Mouse (Mus musculus) cerebral cortex, adult 2 months (tissue): Measurements from ENCODE around the gene She.

Source experiments
- WGBS: fragments of 180-500 bp; shearing (Covaris S2); methylation state at CpG from one replicate; pipeline ENCODE4 v1.1.7; 2018; 5-methylcytosine and 5-hydroxymethylcytosine counted together

Gene She

DNA sequence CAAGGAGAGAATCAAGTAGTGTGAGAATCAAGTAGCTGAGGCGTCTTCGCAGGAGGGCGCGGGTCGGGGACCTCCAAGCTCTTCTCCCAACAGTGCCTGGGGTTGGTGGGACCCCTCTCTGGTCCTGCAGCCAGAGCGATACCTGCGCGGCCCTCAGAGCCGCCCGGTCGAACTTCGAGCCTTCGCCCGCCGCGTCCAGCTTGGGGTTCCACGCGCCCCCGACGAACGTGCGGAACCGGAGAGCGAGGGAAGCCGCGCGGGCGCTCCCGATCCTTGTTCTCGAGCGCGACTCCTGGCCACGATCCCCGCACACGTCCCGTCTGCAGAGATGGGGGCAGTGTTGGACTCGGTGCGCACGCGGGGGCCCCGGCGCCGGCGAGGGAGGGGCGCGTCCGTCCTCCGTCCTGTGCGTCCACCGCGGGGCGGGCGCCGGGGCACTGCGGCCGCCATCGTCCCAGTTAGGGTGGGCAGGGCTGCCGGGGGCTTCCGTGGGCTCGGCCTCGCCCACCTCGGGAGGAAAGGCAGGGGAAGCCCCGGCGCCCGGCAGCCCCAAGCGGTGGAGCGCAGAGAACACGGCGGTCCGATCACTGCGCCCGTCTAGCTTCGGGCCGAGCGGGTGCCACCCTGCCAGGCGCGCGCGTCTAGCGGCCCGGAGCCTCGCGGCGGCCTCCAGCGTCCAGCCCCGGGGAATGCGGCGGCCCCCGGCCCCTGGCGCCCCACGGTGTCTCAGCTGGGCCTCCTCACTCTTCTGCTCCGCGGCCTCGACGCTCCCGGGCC lies at the start of gene She:
TSS of gene She (plus strand) at position 556 of the 777 bp plus-strand sequence.
- WGBS: 3% methylated on average over 96 of the region's 96 CpGs

DNA sequence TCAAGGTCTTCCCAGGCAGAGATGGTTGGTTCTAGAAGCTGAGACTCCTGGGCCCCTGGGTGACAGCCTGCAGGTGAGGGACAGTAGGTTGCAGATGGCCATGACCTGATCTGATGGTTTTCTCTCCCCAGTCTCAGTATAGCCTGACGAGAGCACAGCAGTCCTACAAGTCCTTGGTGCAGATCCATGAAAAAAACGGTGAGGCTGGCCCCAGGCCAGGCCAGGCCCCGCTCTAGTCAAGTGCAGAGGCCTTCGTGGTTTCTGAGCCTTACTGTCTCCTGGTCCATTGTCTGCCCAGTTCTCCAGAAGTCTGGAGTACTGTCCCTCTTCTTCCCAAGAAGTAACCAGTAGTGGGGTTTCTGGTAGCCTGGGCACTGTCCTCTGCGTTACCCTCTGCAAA lies 49.5 kb upstream of the She start:
- WGBS: 61% methylated on average over 5 of the region's 5 CpGs

GRCm38 (mm10) chr3:89784991-89785753 lies 46.0 kb upstream of the She start:
- WGBS: 24% methylated on average over 11 of the region's 11 CpGs

DNA sequence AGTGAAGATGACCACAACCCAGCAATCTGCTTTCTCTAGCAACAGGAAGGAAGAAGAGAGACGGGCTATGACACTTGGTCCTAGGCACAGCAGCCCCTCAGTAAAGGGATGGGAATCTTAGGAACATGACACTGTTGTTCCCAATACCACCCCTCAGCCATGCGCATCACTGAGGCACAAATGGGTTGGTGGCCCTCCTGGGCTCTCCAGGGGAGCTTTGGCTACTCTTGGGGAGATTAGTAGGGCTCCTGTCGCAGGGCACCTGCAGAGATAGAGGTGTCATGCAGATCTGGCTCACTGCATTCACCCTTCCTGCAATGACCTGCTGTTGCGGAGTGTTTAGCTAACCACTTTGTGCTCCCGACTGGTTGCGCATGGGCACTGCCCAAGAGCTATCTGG lies 44.9 kb upstream of the She start:
- WGBS: 93% methylated on average over 6 of the region's 6 CpGs

DNA sequence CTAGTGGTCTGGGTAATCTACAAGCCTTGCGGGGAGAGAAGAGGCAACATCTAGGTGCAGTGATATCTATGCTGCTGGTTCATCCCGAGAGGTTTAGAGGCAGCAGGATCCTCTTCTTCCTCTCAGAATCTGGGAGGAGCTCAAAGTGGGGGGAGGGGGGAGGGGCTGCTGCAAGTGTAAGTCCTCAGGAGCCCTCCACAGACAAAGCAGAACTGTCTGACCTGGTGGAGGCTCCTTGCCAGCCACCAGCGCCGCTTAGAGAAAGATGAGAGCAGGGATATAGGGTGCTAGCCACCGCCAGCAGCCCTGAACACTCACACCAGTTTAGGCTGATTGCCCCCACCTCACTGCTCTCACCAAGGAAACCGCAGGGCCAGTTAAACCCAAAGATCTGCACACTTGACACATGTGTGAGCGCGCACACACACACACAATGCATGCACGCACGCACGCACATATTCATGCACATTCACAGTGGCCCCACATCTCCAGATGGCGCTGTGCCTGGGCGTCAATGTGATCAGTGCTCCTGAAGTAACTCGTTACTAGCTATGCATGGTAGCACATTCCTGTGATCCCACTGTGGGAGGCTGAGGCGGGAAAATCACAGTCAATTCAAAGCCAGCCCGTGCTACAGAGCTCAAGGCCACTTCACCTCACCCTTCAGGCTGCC lies 42.4 kb upstream of the She start:
- WGBS: 65% methylated on average over 16 of the region's 16 CpGs

- 79% methylated on average over 2 of the region's 2 CpGs for WGBS
These were observed 36.6 kb upstream of the She start for GRCm38 (mm10) chr3:89794616-89795015.

- WGBS: 54% methylated on average over 5 of the region's 5 CpGs
These were observed 35.4 kb upstream of the She start for GRCm38 (mm10) chr3:89795746-89796145.

DNA sequence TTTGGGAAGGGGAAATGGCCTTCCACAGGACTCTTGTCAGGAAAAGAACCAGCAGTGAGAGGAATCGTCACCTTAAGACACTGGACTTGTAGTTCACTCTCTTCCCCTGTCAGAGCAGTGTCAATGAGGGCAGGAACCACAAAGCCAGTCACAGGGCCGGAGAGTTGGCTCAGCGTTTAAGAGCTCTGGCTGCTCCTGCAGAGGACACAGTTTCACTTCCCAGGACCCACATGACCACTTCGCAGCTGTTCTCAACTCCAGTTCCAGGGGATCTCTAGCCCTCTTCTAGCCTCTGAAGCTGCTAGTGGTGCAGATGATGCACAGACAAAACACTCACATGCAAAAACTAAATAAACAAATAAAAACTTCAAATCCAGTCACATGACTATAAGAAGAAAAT lies 34.8 kb upstream of the She start:
- WGBS: 62% methylated on average over 4 of the region's 4 CpGs

DNA sequence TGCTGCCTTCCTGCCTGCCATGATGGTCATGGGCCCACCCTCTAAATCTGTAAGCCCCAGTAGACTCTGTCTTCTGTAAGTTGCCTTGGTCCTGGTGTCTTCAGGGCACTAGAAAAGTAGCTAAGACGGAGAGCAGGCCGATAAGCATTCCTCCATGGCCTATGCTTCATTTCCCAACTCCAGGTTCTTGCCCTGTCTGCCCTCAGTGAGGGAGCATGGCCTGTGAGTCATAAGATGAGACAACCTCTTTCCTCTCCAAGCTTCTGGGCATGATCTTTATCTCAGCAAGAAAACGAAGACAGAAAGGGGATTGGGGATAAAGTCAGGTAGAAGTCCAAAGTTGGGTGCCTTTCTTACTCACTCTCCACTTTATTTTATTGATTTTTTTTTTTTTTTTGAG lies 32.7 kb upstream of the She start:
- whole genome bisulfite sequencing: 91% methylated on average over 3 of the region's 3 CpGs

DNA sequence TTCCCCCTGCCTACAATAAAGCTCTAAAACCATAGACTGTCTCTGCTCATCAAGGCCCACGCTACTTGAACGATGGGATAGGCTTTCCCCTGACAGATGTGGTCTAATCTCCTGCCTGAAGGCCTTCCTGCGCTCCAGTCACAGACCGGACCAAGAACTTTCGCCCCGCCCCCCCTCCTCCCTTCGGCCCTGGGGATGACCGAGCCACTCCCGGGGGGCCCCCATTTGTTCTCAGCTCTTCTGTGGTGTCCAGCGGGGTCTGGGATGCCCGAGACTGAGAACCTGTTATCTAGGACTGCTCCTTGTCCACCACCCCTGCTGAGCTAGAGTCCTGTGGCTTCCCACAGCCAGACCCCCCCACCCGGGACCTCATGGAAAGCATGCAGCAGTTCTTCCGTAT lies 31.7 kb upstream of the She start:
- WGBS: 21% methylated on average over 12 of the region's 13 CpGs

GRCm38 (mm10) chr3:89800078-89800477 lies 31.1 kb upstream of the She start:
- 66% methylated on average over 3 of the region's 3 CpGs for whole genome bisulfite sequencing

GRCm38 (mm10) chr3:89800774-89801506 lies 30.2 kb upstream of the She start:
- 80% methylated on average over 5 of the region's 5 CpGs for WGBS

DNA sequence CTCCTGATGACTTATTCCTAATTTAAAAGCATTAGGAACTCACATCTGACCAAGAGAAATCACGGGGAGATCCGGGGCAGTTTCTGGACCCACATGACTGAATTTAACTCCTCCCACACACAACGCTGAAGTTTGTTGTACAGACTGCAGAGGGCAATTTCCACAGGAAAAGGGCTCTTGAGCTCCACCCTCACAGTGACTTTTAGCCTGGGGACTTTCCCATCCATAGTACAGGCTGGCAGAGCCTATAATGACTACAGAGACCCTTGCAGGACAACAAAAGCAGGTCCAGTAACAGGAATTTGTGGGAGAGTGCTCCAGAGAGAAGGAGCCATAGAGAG lies 29.7 kb upstream of the She start:
- 24% methylated on average over 3 of the region's 3 CpGs for WGBS

DNA sequence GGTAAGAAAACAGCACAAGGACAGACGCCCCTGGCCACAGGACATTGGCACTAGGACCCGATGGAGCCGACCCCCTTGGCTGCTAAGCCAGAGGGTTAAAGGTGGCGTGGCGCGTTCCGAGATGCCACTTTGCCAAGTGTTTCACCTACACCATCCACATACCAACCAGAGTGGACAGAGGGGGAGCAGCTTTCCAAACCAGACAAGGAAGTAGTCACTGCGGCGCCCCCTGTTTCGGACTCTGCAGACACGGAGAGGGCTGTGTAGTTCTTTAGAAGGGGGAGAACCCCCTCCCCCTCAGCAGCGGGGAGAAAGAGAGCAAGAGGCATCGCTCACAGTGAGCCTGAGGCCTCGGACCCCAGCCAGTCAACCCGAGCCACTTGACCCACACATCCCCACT lies 28.3 kb upstream of the She start:
- WGBS: 76% methylated on average over 15 of the region's 15 CpGs

DNA sequence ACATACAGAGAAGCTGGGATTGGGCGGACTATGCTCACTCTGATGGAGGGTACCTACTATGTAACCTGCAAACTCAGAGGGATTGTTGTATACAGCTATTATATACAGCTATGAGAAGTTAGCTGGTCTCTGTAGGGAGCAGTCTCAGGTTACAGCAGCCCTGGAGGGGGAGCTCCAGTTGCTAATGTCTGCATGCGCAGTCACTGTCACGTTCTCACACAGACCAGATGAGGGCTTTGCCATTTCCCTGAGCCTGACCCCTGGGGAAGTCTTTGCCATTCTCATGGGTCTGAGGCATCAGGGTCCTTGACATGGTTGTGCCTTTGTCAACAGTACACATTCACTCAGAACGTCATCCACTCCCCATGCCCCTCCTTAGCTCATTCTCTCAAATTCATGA lies 26.0 kb upstream of the She start:
- 88% methylated on average over 4 of the region's 4 CpGs for WGBS

- 97% methylated on average over 2 of the region's 2 CpGs for WGBS
These were observed 24.4 kb upstream of the She start for GRCm38 (mm10) chr3:89806751-89807150.

DNA sequence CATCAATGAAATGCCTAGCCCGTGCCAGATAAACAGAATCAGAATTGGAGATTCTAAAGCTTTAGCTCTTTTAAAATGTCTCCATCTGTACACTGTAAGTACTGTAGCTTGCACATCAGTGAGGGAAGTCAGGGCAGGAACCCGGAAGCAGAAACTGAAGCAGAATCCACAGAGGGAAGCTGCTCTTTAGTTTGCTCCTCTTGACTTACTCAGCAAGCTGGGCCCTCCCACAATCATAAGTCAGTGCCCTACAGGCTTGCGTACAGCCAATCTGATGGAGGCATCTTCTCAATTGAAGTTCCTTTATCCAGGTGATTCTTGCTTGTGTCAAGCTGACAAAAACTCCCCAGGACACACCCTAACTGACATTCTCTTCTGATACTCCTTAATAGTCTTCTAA lies 24.0 kb upstream of the She start:
- 82% methylated on average over 3 of the region's 3 CpGs for WGBS

DNA sequence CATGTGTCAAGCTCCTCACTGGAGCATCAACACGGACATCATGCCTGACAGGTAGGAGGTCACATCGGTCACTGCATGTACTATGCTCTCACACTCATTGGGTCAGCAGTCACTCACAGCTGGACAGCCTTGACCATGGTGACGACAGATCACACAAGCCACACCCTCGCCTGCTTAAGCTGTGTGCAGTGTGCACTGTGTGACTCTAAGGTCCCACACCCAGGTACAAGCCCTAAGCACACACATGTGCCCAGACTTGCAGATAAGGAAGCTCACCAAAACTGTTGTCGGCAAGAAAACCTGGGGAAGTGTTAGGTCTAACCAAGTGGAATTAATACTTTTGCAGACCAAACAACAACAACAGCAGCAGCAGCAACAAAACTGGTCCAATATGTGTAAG lies 23.3 kb upstream of the She start:
- 85% methylated on average over 5 of the region's 5 CpGs for WGBS

- 80% methylated on average over 9 of the region's 9 CpGs for WGBS
These were observed 22.5 kb upstream of the She start for GRCm38 (mm10) chr3:89808638-89809037.

GRCm38 (mm10) chr3:89812166-89812565 lies 19.0 kb upstream of the She start:
- WGBS: 50% methylated on average over 3 of the region's 3 CpGs

DNA sequence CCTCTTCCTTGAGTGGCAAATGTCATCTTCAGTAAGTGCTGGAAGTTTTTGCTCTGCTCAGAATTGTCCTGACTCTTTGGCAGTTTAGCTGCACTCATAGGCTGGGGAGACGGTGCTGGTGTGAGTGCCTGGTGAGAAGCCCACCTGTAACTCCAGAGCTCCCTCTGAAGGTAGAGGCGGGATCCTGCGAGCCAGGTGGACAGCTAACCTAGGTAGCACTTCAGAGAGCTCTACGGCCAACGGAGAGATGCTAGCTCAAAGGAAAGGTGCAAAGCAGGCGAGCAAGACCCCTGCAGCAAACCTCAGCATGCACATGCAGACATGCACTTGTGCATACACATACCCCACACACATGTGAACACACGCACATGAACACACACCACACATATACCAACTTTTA lies 17.1 kb upstream of the She start:
- 87% methylated on average over 7 of the region's 7 CpGs for WGBS

DNA sequence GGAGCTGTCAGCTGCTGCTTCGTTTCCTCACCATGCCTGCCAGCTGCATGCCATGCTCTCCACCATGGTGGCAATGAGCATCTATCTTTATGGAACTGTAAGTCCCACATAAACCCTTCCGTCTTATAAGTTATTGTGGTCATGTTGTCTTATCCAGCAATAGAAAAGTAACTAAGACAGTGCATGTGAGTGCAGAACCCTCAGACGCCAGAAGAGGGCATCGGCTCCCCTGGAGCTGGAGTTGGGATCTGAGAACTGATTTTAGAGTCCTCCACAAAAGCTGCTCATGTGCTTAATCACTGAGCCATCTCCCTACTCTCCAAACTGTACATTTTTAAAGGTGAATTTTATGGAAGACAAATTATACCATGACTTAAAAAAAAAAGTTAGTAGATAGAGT lies 14.1 kb upstream of the She start:
- 61% methylated on average over 4 of the region's 4 CpGs for WGBS
